Mouse (Mus musculus): Measurements from ENCODE around the gene Arhgap45.

DNA sequence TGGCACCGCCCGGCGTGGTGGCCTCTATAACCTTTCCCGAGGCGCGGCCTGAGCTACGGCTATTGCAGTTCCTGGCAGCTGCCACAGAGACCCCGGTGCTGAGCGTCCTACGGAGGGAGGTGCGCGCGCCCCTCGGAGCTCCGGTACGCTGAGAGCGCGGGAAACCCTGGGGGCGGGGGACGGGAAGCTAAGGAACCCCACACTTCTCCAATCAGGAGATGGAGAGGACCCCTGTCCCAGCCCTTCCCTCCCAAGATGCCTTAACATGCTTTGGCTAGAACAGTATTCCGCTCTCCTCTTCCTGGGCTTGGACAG is 45.3 kb upstream of the Arhgap45 start:
- no peak for TF ChIP-seq CTCF (IDR thresholded peaks at IDR 0.05; ENCODE audit: borderline replicate concordance, insufficient read depth, low read length)
- no peak for TF ChIP-seq POLR2A (IDR thresholded peaks at IDR 0.05; ENCODE audit: low read depth, low read length)

Measured in embryonic fibroblast, embryonic 13.5 days (primary cell).